Mouse (Mus musculus) myocyte (in vitro differentiated cells): ENCODE measurements around the gene Pank2.

Source experiments
- CEBPB ChIP-seq: IDR thresholded peaks from 2 replicates; pipeline ENCODE4 v1.6.1; 2011; ENCODE audit warnings: mild to moderate bottlenecking, moderate library complexity; ENCODE audit not compliant: poor library complexity, insufficient read depth, severe bottlenecking
- E2F4 ChIP-seq: IDR thresholded peaks from one replicate; pipeline ENCODE4 v1.6.1; 2011; ENCODE audit warnings: mild to moderate bottlenecking, control low read depth, moderate library complexity; ENCODE audit not compliant: insufficient read depth
- MAX ChIP-seq: IDR thresholded peaks from one replicate; pipeline ENCODE4 v1.6.1; 2011; ENCODE audit warnings: low read depth, mild to moderate bottlenecking, control low read depth
- MYOD1 ChIP-seq, 3 experiments: IDR thresholded peaks; one replicate each; pipeline ENCODE4 v1.6.1; 2011; ENCODE audit warnings: control low read depth in 2 of 3, low read depth in 2 of 3, mild to moderate bottlenecking in 2 of 3, moderate library complexity in 1 of 3; ENCODE audit not compliant: insufficient read length in 2 of 3, control insufficient read depth in 1 of 3
- MYOG ChIP-seq, 3 experiments: IDR thresholded peaks; one replicate each; pipeline ENCODE4 v1.6.1; 2011; ENCODE audit warnings: control low read depth in 2 of 3, low read depth in 2 of 3, mild to moderate bottlenecking in 2 of 3; ENCODE audit not compliant: insufficient read length in 2 of 3, control insufficient read depth in 1 of 3, insufficient read depth in 1 of 3
- POLR2A ChIP-seq: IDR thresholded peaks from one replicate; pipeline ENCODE4 v1.6.1; 2011; ENCODE audit warnings: low read depth, mild to moderate bottlenecking, control low read depth, moderate library complexity; ENCODE audit not compliant: insufficient read length
- POLR2AphosphoS2 ChIP-seq: IDR thresholded peaks from one replicate; pipeline ENCODE4 v1.6.1; 2011; ENCODE audit warnings: low read depth, control low read depth; ENCODE audit not compliant: insufficient read length
- REST ChIP-seq: IDR thresholded peaks from one replicate; pipeline ENCODE4 v1.6.1; 2011; ENCODE audit warnings: mild to moderate bottlenecking, control low read depth, moderate library complexity; ENCODE audit not compliant: insufficient read depth, insufficient read length
- SRF ChIP-seq: IDR thresholded peaks from one replicate; pipeline ENCODE4 v1.6.1; 2011; ENCODE audit warnings: low read depth; ENCODE audit not compliant: control insufficient read depth, insufficient read length
- TCF12 ChIP-seq: IDR thresholded peaks from one replicate; pipeline ENCODE4 v1.6.1; 2011; ENCODE audit warnings: mild to moderate bottlenecking, control low read depth; ENCODE audit not compliant: poor library complexity, insufficient read depth, severe bottlenecking
- TCF3 ChIP-seq: IDR thresholded peaks from one replicate; pipeline ENCODE4 v1.6.1; 2011; ENCODE audit warnings: low read depth, control low read depth; ENCODE audit not compliant: insufficient read length
- USF1 ChIP-seq: IDR thresholded peaks from one replicate; pipeline ENCODE4 v1.6.1; 2011; ENCODE audit warnings: low read depth, mild to moderate bottlenecking, control low read depth, moderate library complexity

DNA sequence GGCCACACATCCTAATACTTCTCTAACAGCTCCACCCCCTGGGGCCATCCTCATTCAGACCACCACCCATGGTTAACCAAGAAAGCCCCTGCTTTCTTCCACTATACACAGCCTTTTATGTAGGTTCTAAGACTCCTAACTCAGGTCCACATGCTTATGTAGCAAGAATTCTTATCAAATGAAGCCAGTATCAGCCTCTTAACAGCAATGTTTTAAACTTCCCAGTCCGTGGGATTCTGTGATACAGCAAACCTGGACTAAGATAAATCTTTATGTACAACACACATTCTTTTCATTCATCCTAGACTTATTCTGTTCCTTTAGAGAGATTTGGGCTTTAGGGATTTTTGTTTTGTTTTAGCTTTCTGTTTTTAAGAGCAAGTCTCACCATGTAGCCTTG lies 61.4 kb downstream of the Pank2 start:
- TF ChIP-seq POLR2A (no peak), USF1 (no peak), MYOD1 (IDR thresholded peaks at IDR 0.05; ENCODE audit: control insufficient read depth in 1 of 3, insufficient read length in 2 of 3, low read depth in 2 of 3) (no peak), CEBPB (no peak), MAX (no peak), TCF3 (no peak), E2F4 (no peak), POLR2AphosphoS2 (no peak), TCF12 (no peak), MYOG (IDR thresholded peaks at IDR 0.05; ENCODE audit: control insufficient read depth in 1 of 3, insufficient read depth in 1 of 3, insufficient read length in 2 of 3, low read depth in 2 of 3) (no peak), SRF (no peak), REST (no peak)
